ENCODE assay signal across 10 mouse cellular contexts in genomic region chr1:106542731-106543130, GRCm38 (mm10).
A peak's percentile ranks its signal among the peaks of the same experiment; 100 is the strongest.
DNase-seq lines count a peak whose midpoint lies in the region; ATAC-seq lines count a peak whose summit lies in the region.
"Had no signal": no experiment of that assay in that cellular context is flagged by ENCODE, and none has a peak within 500 bp of the region (broad histone marks: within the 10 kb centered on the region; RNA-seq: fewer than 3 reads in every experiment).

No protein-coding gene starts in this region.

- H3K9me3 ChIP-seq in liver, embryonic 11.5 days (ENCODE audit: control insufficient read depth, low read length), result no peaks in the 10 kb centered on the region
- no peaks in the 10 kb centered on the region for H3K9me3 ChIP-seq in midbrain, embryonic 13.5 days
- H3K9me3 ChIP-seq: limb, embryonic 13.5 days; stomach, embryonic 15.5 days had no signal

- no peak overlapping the region for H3K27ac ChIP-seq in liver, embryonic 11.5 days (ENCODE audit: low read depth, low read length)
- no peak overlapping the region for H3K27ac ChIP-seq in midbrain, embryonic 13.5 days
- H3K27ac ChIP-seq: stomach, embryonic 15.5 days had no signal

- no peak overlapping the region for H3K4me3 ChIP-seq in liver, embryonic 11.5 days (ENCODE audit: low read depth, low read length)
- no peak overlapping the region for H3K4me3 ChIP-seq in midbrain, embryonic 13.5 days (replicated peaks)
- H3K4me3 ChIP-seq: limb, embryonic 13.5 days; stomach, embryonic 15.5 days had no signal

- no peaks in the 10 kb centered on the region for H3K4me1 ChIP-seq in liver, embryonic 11.5 days (replicated peaks; ENCODE audit: control insufficient read depth, insufficient read depth, low read length)
- no peaks in the 10 kb centered on the region for H3K4me1 ChIP-seq in midbrain, embryonic 13.5 days (replicated peaks)

- 47% methylated on average over 5 of the region's 5 CpGs for WGBS in liver, embryonic 11.5 days
- WGBS in midbrain, embryonic 13.5 days, result 45% methylated on average over 5 of the region's 5 CpGs

- H3K4me2 ChIP-seq in liver, embryonic 11.5 days, result no peak overlapping the region
- H3K4me2 ChIP-seq in midbrain, embryonic 13.5 days (replicated peaks), result no peak overlapping the region
- H3K4me2 ChIP-seq: limb, embryonic 13.5 days; stomach, embryonic 15.5 days had no signal

- ATAC-seq in liver, embryonic 11.5 days (replicated peaks; ENCODE audit: low FRiP score), result no peak
- 0 out of 2 replicates have a peak, but pooled peaks have one; percentile 17 for ATAC-seq in midbrain, embryonic 13.5 days
- ATAC-seq in erythroblast, adult 5-6 weeks (replicated peaks; ENCODE audit: low FRiP score, poor library complexity, severe bottlenecking), result no peak

- no peak overlapping the region for H3K9ac ChIP-seq in liver, embryonic 11.5 days (ENCODE audit: low read depth, low read length)
- H3K9ac ChIP-seq in midbrain, embryonic 13.5 days (replicated peaks), result no peak overlapping the region
- H3K9ac ChIP-seq: limb, embryonic 13.5 days; stomach, embryonic 15.5 days had no signal

- DNase-seq in adrenal gland, adult 2 months, result peak; percentile 25
- no peak for DNase-seq in adrenal gland, adult 8-10 months
- peak; percentile 24 for DNase-seq in liver
- DNase-seq in liver, embryonic 11.5 days (ENCODE audit: low spot score), result no peak
- peak; percentile 37 to 38 for DNase-seq in cerebellum, postnatal 36 days
- peak; percentile 78 to 80 for DNase-seq in kidney, postnatal 4 days

- no peaks in the 10 kb centered on the region for H3K27me3 ChIP-seq in liver, embryonic 11.5 days (replicated peaks; ENCODE audit: control insufficient read depth, insufficient read depth, low read length)
- H3K27me3 ChIP-seq in midbrain, embryonic 13.5 days, result no peaks in the 10 kb centered on the region
- H3K27me3 ChIP-seq: limb, embryonic 13.5 days; stomach, embryonic 15.5 days had no signal

- H3K36me3 ChIP-seq in liver, embryonic 11.5 days (ENCODE audit: control insufficient read depth, insufficient read depth, low read length), result no peaks in the 10 kb centered on the region
- no peaks in the 10 kb centered on the region for H3K36me3 ChIP-seq in midbrain, embryonic 13.5 days

Comparison
In these comparisons a context has a peak if more than half of its experiments do, and no peak if none do; other contexts are left out.
1. DNase-seq: peak in adrenal gland, adult 2 months (single experiment), liver (single experiment), cerebellum, postnatal 36 days (2 of 2) and kidney, postnatal 4 days (2 of 2); none in adrenal gland, adult 8-10 months (single experiment) and liver, embryonic 11.5 days (single experiment).